Mouse (Mus musculus): Measurements from ENCODE around the gene Pard6b.

DNA sequence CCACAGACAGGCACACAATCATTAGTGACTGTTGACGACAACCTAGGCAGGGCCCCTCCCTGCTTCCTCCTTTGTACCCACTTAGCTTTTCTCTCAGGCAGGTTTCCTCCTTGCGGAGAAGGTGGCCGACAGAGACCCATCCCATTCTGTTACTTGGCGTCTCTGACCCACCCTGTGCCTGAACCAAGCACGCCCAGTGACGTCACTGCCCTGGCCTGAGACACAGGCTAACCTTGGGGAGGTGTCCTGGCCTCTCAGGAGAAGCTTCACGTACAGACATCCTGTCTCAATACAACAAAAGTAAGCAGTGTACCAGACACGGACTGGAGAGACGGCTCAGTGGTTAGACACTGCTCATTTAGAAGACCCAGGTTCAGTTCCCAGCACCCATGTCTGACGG lies 22.5 kb downstream of the Pard6b start:
- TF ChIP-seq POLR2A (IDR thresholded peaks at IDR 0.05; ENCODE audit: borderline replicate concordance, low read depth, low read length), result no peak
- no peak for TF ChIP-seq CTCF (IDR thresholded peaks at IDR 0.05; ENCODE audit: low read depth, low read length)
